Mouse (Mus musculus) left cerebral cortex, adult 8-10 months (tissue): ENCODE measurements around the gene Ndnf. TPM values are rescaled to one million over a fixed set of nuclear protein-coding genes. Genes with fewer than 3 reads are reported as not detected.

Experiments
- DNase-seq, 2 experiments: peaks; one replicate each; pipeline ENCODE4 v3.0.0; 2022; ENCODE audit warnings: low spot score in 2 of 2
- total RNA-seq, 4 experiments: library from RNA; stranded (reverse); gene quantifications; 2 replicates each; pipeline ENCODE4 v1.2.4; 2022

The Ndnf gene
- total RNA-seq = 10 to 100 TPM; 10.0 to 14.9 (median 11.2) TPM

DNA sequence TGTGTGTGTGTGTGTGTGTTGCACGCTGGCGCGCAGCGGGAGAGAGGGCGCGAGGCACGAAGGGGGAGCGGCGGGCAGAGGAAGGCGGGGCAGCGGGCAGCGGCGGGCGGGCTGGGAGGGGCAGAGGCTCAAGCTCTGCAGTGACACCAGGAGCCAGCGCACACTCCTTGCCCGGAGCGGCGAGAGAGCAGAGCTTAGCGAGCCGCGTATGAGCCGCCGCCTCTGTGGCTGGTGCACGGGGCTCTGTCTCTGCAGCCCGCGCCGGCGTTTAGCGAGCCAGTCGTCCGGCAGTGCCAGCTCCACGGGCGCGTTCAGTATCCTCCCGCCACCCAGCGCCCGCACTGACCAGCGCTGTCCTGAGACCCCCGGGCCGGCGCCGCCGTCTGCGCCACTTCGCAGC is at the start of gene Ndnf:
Gene Ndnf, plus strand, starts transcription at position 140 of the 400 bp plus-strand sequence.
- DNase-seq = peak; percentile 19 to 26

DNA sequence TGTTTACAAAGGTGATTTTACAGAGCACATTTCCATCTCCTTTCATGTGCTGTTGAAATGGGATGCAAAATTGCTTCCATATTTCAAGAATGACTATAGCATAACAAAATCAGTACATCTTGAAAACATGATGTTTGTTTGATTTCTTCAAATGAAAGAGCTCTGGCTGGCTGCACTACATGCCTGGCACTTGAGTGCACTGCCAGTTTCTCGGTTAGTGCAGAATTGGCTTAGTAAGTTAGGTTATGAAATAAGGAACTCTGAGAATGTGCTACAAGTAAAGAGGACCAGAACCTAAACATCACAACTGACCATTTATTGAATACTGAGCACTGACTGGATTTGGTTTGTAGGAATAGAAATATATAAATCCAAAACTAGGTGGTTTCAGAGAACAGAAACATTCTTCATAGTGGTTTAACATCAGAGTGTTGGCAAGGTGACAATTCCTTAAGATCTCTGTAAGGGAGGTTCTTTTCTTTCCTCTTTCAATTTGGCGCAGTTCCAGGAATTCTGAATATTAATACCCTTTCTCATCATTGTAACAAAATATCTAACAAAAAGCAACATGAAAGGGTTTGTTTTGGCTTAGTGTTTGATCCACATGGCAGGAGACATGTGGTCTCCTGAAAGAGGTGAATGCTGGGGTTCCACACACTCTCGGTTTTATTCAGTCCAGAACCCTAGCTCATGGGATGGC is 48.2 kb upstream of the Ndnf start:
- DNase-seq = no peak

DNA sequence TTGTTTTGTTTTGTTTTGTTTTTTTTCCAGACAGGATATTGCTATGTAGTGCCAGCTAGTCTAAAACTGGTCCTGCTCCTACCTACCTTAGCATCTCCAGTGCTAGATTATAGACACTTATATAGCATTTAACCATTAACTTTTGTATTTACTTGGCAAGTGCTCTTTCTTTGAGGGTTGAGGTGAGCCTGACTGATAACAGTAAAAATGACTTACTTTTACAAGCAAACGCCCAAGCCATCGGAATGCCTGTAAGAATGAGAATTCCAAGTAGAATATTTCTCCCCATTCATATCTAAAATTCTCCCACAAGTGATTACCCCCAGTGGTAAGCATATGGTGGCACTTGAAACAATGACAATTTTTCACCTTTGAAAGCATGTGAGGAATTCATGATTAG is 40.8 kb upstream of the Ndnf start:
- DNase-seq = no peak

DNA sequence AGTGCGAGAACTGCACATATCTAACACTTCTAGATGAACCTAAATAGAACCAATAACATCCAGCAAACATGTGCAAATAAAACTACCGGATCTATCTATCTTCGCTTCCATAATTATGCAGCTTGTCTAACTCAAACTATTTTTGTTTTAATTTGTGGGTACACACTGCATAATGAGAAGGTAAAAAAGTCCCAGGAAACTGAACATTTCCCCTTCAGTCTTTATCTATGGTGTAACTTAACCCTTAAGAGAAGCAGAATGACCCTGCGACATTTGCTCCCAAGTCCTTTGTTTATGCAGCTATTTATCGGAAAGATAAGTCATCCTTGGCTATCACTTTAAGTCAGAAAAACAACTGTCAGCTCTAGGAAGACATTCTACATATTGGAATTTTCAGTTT is 39.2 kb upstream of the Ndnf start:
- no peak for DNase-seq

DNA sequence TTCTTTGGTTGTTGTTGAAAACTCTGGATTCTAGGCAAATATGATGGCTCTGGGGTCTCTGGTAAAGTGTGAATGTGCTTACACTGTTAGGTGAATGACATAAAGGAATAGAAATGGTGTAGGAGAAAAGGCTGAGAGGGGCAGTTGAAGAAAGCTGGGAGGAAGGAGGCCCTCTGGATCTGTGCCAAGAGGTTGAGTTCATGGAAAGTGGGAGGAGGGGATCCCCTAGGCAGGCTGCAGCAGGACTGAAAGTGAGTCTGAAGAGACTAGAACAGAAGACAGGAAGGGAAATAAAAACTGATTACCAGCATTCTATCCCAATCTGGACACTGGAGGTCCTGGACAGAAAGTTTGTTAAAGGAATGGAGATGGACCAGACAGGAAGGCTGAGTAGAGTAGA is 29.0 kb upstream of the Ndnf start:
- no peak for DNase-seq

DNA sequence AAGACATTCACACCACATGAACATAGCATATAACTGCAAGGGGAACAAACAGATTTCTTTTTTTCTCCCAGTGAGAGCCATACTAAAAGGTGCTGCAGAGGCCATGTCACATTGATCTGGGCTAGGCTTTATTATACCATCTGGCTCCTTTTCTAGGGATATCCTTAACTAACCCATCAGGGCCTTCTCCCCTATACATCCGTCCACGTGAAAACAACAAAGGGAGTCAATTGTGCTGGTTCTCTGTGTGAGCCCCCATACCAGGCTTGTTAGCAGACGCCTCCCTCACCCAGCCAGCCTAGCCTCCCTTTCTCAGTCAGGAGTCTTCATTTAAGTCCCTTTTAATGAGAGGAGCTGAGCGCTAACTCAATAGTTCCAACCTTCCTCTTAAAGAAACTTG is 27.3 kb upstream of the Ndnf start:
- no peak for DNase-seq

DNA sequence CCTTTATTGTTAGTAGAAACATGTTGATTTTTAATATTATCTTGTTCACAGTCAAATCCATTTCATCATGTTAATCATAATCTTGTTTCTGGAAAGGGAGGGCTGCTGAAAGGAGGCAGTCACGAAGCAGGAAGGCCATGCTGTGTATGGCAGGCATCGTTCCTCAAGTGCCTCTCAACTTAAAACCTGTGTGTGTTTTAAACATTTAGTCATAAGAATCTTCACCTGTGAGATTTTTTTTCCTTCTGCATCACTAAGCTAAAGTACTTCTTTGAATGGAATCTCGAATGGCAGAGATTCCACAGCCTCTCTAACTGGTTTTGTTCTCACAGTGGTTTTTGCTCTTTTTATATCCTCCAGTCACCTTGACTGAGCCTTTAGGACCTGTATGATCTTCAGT is 25.0 kb upstream of the Ndnf start:
- no peak for DNase-seq

DNA sequence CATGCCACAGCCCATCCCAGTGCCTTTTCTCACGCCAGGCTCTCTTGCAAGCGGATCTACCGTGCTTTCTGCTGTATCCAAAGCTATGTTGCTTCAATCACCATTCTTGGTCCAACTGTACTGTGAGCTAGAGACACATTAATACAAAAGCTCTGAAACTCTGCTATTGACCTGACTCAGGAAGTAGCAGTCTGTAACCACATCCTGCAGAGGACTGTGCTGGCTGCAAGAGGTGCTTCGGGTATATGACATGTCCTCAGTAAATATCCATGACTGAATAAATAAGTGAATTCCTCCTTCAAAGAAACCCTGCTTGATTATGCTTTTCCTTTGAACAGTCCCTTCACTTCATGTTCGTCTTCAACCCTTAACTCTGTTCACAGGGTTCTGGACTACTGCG is 23.7 kb upstream of the Ndnf start:
- DNase-seq = no peak

DNA sequence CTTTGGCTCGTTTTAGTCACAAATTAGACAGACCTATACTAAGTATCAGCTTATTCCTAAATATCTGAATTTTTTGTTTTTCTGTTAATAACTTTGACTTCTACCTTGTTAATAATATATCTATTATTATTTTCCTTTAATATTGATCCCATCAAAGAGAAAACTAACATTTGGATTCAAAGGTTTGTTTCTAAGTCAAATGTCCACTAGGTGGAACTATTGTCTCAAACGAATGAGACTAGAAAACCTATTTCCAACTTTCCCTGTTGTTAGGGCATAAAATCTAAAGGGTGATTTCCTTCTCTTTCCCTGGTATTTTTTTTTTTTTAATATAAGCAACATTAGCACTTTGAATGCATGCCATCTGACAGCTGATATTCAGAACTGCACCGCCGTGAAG is 20.0 kb upstream of the Ndnf start:
- DNase-seq = no peak

DNA sequence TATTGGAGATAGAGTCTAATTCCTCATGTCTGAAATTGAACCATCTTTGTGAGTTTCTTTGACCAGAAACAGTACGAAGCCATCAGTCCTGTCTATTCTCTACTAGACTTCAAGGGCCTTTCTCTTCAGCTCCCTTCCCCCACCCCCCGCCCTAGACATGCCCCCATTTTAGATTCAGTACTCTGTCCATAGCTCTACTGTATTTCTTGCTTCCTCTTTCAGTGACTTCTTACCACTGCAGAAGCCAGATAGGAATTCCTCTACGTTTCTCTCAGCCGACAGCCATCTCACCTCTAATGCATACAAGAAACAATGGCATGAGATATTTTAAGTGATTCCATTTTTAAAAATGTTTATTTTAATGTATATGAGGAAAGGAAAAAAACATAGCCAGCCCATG is 10.1 kb upstream of the Ndnf start:
- no peak for DNase-seq

DNA sequence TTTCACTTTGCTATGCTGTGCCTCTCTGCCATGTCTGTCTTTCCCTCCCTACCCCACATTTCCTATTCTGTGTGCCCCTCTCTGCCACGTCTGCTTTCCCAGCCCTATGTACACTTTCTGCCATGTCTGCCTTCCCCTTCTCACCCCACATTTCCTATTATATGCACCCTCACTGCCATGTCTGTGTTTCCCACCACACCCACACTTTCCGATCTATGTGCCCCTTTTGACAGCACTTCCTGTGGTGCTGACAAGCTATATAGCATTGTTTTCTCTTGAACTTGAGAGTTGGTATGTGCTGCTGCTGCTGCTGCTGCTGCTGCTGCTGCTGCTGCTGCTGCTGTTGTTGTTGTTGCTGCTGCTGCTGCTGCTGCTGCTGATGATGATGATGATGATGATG is 9.3 kb upstream of the Ndnf start:
- DNase-seq = no peak

DNA sequence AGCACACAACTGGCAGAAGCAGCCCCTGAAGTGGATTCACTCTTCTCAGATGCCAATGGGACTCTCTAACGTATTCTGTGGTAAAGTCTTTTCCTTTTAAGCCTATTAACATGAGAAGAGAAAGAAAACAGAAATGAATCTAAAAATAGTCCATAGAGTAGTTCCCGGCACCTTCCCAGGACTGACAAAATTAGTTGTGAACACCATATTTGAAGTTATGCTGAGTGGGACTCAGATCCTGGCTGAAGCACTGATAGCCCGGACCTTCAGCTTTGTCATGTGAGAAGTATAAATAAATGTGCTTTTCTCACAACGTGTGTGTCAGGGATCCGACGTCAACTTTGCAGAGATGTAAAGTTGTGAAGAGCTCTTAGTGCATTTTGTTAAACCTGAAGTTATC is 7.4 kb upstream of the Ndnf start:
- no peak for DNase-seq

DNA sequence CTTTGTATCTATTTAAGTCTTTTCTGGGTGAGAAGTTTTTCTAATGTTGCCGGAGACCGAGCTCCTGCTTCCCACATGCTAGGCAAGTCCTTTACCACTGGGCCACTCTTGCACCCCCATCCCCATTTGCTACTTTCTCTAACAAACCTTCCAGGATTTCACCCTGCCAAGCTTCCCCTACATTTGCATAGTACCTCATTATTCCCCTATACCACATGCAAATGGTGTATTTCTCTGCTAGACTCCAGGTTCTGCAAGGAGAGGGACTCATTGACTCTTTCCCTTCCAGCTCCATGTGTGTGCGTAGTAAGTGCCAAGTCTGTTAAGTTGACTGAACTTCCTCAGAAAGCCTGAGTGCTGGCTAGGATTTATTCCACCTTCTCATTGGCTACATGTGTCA is 5.1 kb upstream of the Ndnf start:
- no peak for DNase-seq

DNA sequence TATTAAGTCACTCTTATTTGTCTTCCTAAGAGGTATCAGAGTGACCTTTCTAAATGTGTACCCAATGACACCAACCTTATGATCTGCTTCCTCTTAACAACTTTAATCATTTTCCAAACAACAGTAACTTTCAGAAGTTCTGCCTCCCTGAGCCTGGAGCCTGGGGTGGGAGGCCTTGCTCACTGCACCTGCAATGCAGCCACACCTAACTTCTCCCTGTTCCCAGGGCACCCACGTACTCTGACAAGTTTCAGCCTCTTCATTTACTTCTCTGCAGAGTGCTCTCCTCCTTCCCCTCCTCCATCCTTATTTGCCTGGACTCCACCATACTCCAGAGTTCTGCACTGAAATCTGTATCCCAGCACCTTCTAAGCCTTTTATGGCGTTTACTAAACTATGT is 1.4 kb upstream of the Ndnf start:
- no peak for DNase-seq

DNA sequence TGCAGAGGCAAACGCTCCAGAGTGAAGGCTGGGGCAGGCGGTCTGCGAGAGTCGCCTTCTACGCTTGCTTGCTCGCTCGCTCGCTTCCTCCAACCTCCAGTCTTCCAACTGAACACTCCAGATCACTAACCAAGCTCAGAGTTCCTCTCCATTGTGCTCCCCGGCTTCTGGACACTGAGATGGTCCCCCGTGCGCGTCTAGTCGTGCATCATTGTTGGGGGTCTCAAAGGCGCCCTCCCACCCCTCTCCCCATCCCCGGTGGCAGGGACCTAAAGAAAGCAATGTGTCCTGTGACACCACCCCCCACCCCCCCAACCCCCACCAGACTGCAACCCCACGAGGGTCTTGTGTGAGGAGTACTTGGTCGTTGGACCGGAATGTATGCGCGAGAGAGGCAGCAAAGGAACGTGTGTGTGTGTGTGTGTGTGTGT is 394 bp upstream of the Ndnf start:
- no peak for DNase-seq

DNA sequence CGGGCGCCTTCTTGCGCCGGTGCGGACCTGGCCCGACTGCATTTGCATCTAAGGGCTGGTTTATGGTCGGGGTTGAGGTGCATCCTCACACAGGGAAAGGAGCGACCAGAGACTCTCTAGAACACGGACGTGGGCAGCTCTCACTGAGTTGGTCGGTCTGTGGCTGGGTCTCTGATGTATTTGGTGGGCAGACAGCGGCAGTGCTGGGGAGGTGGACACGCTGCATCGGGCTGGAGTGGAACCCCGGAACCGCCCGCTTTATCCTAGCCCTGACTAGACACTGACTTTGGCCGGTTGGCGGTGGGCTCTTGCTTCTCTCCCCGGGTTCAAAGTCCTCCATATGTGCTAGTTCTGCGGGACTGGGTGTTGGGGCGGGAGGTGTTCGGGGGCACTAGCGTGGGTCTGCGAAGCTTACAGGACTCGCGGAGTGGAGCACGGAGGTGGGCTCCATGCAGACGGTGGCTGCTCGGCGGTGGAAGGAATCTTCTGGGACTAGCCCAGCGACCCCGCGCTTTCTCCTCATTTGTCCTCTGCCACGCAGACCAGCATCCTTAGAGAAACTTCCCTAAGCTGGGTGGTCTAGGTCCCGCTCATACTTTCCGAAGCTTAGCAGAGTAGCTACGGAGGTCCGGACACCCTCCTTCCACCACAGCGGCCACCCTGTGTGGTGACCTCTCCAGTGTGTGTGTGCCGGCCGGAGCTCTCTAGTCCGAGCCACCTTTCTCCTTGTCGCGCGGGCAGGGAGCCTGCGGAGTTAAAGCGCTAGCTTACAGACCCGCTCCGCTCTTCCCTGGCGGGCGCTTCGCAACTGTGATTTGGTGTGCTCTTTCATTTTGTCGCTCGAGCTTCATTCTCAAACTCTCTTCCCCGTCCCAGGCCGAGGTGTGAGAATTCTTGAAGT is 991 bp downstream of the Ndnf start:
- DNase-seq = no peak

DNA sequence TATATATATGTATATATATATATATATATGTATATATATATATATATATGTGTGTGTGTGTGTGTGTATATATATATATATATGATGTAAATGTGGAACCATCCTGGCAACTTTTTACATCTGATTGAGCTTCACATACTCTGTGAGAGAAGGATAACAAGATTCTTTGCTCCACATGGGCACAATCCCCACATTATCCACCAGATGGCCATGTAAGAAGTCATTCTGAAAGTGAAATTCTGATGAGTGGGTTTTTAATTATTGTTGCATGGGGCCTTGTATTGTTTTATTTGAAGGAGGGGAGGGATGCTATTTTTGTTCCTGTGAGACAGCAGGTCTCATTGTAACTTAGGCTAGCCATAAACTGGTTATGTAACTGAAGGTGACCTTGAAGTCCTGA is 22.5 kb downstream of the Ndnf start:
- DNase-seq = no peak

DNA sequence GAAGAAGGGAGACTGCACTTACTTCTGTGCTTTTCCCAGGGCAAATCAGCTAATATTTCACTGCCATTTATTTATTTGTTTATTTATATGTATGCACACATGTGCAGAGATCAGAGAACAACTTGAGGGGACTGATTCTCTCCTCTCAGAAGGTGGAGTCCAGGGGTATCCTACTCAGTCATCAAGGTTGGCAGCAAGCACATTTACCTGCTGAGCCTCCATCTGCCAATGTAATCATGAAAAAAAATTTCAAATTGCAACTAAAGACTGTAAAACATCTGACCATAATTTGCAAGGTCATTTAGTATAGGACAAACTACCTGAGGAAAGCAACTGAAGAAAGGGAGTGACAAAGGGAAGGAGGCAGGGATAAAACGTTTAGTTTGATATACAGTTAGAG is 49.3 kb downstream of the Ndnf start:
- no peak for DNase-seq

DNA sequence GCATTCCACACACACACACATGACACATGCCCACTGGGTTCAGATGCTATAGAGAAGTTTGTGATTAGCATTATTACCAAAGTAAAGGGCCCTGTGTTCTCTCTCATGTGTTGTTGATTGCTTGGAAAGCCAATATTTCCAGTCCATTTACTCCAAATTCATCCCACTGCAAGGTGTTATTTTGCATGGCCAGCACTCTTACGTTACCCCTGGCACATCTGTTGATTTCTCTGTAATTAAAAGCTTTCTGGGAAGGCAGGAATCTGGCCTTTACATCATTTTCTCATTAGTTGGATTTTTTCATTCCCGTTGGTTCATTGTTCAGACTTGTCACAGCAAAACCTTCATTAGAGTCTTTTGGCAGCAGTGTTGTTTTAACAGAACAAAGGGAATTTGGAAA is 54.3 kb downstream of the Ndnf start:
- no peak for DNase-seq

DNA sequence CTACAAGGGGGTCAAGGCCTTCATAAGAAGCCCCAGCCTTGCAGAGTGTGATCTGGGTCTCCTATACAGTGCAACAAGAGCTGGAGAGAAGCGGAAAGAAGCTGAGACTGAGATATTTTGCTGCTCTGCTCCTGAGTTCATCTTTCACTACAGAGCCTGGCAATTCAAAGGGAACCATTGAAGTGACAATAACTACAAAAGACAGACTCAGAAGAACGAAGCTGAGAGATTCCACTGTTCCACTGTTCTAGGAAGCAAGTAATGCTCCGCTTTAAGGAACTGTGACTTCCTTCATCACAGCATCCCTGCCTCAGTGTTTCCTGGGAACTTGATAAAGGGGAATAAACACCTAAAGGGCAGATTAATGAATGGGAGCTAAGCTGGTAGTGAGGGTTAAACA is 56.9 kb downstream of the Ndnf start:
- no peak for DNase-seq

DNA sequence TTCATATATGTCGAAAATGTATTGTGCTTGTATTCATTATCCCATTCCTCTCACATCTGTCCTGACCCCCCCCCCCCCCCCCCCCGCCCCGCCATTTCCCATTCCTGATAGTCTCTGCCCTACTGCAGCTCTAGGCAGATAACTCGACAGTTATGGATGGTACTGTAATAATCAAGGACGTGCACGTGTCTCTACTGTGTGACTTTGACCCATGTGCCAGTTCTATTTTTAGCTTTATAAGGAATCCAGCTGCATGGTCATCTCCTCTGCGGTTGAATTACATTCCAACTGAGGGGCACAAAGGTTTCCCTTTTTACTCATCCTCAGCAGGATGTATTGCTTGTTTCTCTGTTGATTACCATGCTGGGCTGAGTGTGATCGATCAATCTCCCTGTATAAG is 68.1 kb downstream of the Ndnf start:
- no peak for DNase-seq

DNA sequence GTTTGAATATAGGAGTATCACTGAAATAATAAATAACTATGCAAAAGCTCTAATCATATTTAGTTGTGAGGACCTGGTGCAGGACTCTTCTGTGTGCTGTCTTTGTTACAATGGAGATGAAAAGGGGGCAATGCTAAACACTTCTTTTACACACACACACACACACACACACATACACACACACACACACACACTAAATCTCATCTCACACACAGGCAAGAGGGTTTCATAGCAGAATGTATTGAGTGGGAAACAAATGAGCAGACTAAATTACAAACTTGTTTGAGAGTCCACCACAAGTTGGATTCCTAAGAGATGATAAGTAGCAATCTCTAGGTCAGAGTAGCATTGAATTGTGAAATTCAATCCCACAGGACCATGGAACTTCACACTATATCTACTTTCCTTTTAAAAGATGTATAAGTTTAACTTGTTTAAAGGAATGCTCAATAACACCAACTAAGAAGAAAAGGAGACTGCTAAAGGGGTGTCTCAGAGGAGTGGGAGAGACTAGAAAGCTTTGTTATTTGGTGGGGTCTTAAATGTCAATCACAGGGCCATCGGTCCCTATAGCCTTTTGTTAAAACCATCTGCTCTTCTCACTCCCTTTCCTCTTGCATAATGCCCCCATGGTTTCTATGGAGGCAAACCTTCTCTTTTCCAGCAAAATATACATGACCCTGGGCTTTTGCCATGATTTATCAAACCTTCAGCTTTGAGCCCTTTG is 71.9 kb downstream of the Ndnf start:
- no peak for DNase-seq
